Mouse (Mus musculus) thymus, adult 2 months (tissue): ENCODE measurements at regions not wholly inside any gene's neighbourhood (a gene's known extent, or its start where the extent isn't known, plus 50 kb on each side); places are given as distances from the start of the nearest gene placed in this dataset.

ENCODE experiments used
- DNase-seq: peaks from one replicate; pipeline ENCODE4 v3.0.0; 2021
- H3K27ac ChIP-seq: fragments of 200-500 bp; 2 replicates; pipeline ENCODE4 v1.5.1; 2012; ENCODE audit warnings: low read length, control low read depth; ENCODE audit not compliant: control insufficient read depth, insufficient read depth
- H3K27me3 ChIP-seq: fragments of 200-500 bp; 2 replicates; pipeline ENCODE4 v1.6.1; 2012; ENCODE audit warnings: mild to moderate bottlenecking, low read length, moderate library complexity, mixed read lengths; ENCODE audit not compliant: control insufficient read depth, insufficient read depth
- H3K36me3 ChIP-seq: fragments of 200-500 bp; 2 replicates; pipeline ENCODE4 v1.6.1; 2012; ENCODE audit warnings: mild to moderate bottlenecking, low read length, moderate library complexity; ENCODE audit not compliant: control insufficient read depth, insufficient read depth
- H3K4me1 ChIP-seq: fragments of 200-500 bp; replicated peaks from 2 replicates; pipeline ENCODE4 v1.6.1; 2012; ENCODE audit warnings: low read length; ENCODE audit not compliant: control insufficient read depth, insufficient read depth
- H3K4me3 ChIP-seq: fragments of 200-500 bp; 2 replicates; pipeline ENCODE4 v1.5.1; 2012; ENCODE audit warnings: mild to moderate bottlenecking, low read length, control low read depth, moderate library complexity; ENCODE audit not compliant: control insufficient read depth, insufficient read depth
- CTCF ChIP-seq: fragments of 200-500 bp; IDR thresholded peaks from 2 replicates; pipeline ENCODE4 v1.5.1; 2012; ENCODE audit warnings: mild to moderate bottlenecking, control low read depth, low read length, moderate library complexity, borderline replicate concordance; ENCODE audit not compliant: control insufficient read depth, poor library complexity, insufficient read depth; ENCODE audit errors: extremely low read depth
- POLR2A ChIP-seq: fragments of 200-500 bp; IDR thresholded peaks from 2 replicates; pipeline ENCODE4 v1.6.1; 2012; ENCODE audit warnings: mild to moderate bottlenecking, low read length, control low read depth, moderate library complexity; ENCODE audit not compliant: control insufficient read depth, poor library complexity, insufficient read depth; ENCODE audit errors: extremely low read depth
- WGBS: fragments of 180-500 bp; shearing (Covaris S2); methylation state at CpG from one replicate; pipeline ENCODE4 v1.1.7; 2018; 5-methylcytosine and 5-hydroxymethylcytosine counted together

DNA sequence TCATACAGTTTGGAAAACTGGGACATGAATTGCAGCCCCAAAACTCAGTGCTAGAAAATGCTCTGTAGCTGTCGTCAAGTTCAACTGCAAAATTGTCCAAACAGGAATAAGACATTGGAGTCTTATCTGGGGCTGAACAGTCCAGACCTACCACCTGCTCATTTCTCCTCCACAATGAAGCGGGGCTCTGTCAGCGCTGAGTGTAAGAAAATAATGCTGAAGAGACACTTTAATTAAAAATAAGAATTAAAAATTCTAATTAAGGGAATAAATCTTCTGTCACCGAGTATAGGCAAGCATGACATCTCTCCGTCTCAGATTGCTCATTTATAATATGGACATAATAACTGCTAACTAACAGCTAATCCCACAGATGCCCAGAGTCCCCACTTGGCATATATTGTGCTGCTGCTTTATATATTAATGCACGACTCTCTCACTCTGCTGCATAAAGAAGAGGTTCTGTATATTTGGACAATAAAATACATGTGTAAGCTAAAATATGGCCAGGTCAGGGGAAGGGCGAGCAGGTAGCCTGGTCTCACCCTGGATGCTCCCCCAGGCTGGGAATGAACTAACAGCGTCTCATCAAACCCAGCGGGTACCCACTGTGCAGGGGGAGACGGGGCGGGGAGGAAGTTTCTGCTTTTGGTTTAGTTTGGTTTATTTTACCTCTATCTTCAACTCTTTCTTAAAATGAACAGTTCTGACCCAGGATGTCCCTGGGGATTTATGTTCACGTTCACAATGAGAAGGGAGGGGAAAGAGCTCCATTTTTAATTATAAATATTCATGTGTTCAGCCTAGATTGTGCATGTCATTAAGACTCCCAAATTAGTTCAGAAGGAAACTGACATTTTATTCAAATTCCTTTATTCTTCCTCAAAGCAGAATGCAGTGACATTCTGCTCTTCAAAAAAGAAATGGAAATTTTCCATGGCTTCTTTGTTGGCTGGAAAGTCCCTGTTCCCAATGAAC lies 544.9 kb downstream of the Pdcd6ip start:
- H3K4me1 ChIP-seq: no peaks in the 10 kb centered on the region
- no peak overlapping the region for H3K27ac ChIP-seq
- no peak for TF ChIP-seq CTCF
- no peak for TF ChIP-seq POLR2A
- no peaks in the 10 kb centered on the region for H3K27me3 ChIP-seq
- no peak for DNase-seq
- 92% methylated on average over 12 of the region's 12 CpGs for WGBS
- no peak overlapping the region for H3K4me3 ChIP-seq
- no peaks in the 10 kb centered on the region for H3K36me3 ChIP-seq

DNA sequence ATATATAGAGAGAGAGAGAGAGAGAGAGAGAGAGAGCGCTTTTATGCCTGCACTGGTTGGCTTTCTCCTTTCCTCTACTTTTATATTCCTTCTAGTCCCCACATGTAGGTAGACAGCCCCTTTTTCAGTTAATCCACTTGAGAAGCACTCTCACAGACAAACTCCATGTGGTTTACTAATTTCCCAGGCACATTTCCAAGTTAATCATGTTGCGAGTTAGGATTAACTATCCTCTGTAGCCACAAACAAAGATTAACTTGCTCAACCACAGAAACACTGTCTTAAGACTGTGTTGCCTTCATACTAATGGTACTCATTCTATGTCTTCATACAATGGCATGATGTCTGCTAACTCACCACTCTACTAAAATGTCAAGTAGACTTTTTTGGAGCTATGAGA lies 548.0 kb downstream of the Pdcd6ip start:
- Histone ChIP-seq H3K4me3 (no peak overlapping the region), H3K4me1 (no peaks in the 10 kb centered on the region), H3K27ac (no peak overlapping the region), H3K36me3 (no peaks in the 10 kb centered on the region), H3K27me3 (no peaks in the 10 kb centered on the region)
- DNase-seq: no peak
- no peak for TF ChIP-seq CTCF
- no peak for TF ChIP-seq POLR2A
- WGBS: 97% methylated on average over 2 of the region's 2 CpGs

DNA sequence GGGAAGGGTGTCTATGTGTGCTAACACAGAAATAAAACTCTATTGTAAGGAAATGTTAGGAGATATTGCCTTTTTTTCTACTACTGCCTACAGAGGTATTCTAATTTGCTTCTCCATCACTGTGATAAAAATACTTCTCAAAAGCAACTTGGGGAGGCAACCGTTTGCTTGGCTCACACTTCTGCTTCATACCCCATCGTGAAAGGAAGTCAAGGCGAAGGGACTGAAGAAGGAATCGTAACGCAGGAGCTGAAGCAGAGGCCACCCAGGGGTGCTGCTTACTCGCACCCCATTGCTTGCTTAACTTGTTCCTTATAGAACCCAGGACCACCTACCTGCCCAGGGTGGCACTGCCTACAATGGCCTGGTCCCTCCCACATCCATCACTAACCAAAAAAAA lies 550.0 kb downstream of the Pdcd6ip start:
- no peak for DNase-seq
- no peak for TF ChIP-seq CTCF
- Histone ChIP-seq H3K27me3 (no peaks in the 10 kb centered on the region), H3K4me3 (no peak overlapping the region), H3K4me1 (no peaks in the 10 kb centered on the region), H3K27ac (no peak overlapping the region), H3K36me3 (no peaks in the 10 kb centered on the region)
- WGBS: 86% methylated on average over 6 of the region's 6 CpGs

DNA sequence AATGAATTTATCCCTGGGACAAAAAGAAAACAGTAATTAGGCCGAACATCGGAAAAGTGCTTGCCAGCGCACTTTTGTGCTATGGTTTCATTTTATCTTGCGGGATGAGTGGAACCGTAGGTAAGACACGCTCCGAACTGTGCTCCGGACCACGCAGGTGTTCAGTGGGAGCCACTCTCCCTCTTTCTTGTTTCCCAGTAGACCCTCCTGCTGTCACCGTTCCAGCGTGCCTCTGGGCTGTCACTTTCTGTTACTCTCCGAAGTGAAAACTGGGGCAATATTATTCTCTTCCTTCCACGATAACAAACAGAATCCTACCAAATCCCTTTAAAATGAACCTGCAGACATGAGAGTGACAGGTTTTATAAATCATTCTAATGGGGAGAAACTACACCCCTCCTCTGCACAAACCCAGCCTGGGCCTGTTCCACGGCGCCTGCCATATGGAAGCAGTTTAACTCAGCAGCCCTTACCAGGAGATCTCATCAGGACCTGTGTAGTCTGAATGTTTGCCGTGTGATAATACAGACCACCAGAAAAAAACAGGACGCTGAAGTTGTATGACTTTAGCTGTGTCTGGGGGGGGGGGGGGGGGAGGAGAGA lies 550.5 kb downstream of the Pdcd6ip start:
- no peak for DNase-seq
- no peaks in the 10 kb centered on the region for H3K27me3 ChIP-seq
- WGBS: 93% methylated on average over 17 of the region's 17 CpGs
- no peaks in the 10 kb centered on the region for H3K4me1 ChIP-seq
- TF ChIP-seq POLR2A (no peak), CTCF (no peak)
- no peak overlapping the region for H3K27ac ChIP-seq
- H3K4me3 ChIP-seq: no peak overlapping the region
- H3K36me3 ChIP-seq: no peaks in the 10 kb centered on the region

DNA sequence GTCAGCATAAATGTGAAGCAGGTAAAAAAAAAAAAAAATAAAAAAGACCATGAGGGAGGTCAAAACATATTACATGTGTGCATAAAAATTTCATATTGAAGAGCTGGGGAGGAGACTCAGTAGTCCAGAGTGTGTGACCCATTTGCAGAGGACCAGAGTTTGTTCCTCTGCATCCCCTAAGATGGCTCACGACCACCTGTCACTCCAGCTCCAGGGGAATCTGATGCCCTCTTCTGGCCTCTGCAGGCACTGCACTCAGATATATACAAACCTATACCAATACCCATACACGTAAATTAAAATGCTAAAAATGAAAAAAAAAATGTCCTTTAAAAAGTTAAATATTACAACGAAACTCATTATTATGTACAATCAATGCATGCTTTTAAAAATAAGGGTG lies 551.4 kb downstream of the Pdcd6ip start:
- WGBS: 67% methylated on average over 3 of the region's 3 CpGs
- DNase-seq: no peak
- no peaks in the 10 kb centered on the region for H3K36me3 ChIP-seq
- H3K27ac ChIP-seq: no peak overlapping the region
- H3K4me1 ChIP-seq: no peaks in the 10 kb centered on the region
- no peaks in the 10 kb centered on the region for H3K27me3 ChIP-seq
- TF ChIP-seq CTCF: no peak
- no peak for TF ChIP-seq POLR2A
- H3K4me3 ChIP-seq: no peak overlapping the region

DNA sequence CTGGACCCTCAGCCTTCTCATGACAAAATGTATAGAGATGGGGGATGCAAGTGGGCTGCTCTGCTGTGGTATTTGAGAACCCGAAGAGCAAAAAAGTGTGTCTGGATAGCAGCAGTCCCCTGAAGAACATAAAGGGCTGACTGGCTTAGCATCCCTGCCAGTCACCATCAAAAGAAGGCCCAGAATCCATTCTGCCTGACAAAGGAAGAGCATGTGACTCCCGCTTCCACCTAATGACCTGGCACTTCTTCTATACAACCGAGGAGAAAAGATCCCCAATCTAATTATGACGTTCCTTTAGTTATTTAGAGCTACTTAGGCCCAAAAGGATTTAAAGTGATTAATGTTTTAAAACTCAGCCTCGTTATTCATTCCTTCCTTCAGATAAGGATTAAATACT lies 559.0 kb downstream of the Pdcd6ip start:
- TF ChIP-seq POLR2A (no peak), CTCF (no peak)
- DNase-seq: no peak
- Histone ChIP-seq H3K27me3 (no peaks in the 10 kb centered on the region), H3K27ac (no peak overlapping the region), H3K4me3 (no peak overlapping the region), H3K36me3 (no peaks in the 10 kb centered on the region), H3K4me1 (no peaks in the 10 kb centered on the region)
- 83% methylated on average over 5 of the region's 5 CpGs for WGBS
